Mouse (Mus musculus) embryo, embryonic 11 days (tissue): ENCODE data around the gene Coq8a.
A peak's percentile ranks its signal among the peaks of the same experiment; 100 is the strongest.

ENCODE experiments used
- DNase-seq: peaks from one replicate; pipeline ENCODE4 v3.0.0-alpha.2; 2015

Gene Coq8a

GRCm38 (mm10) chr1:180196508-180196907 is 2.9 kb downstream of the Coq8a start:
- DNase-seq = no peak

GRCm38 (mm10) chr1:180195703-180196381 is 3.6 kb downstream of the Coq8a start:
- DNase-seq = peak; percentile 97

- DNase-seq = peak; percentile 44
Measured at GRCm38 (mm10) chr1:180194781-180195471, 4.5 kb downstream of the Coq8a start.

GRCm38 (mm10) chr1:180194048-180194447 is 5.4 kb downstream of the Coq8a start:
- no peak for DNase-seq

- no peak for DNase-seq
Measured at GRCm38 (mm10) chr1:180193391-180193935, 5.9 kb downstream of the Coq8a start.

- DNase-seq = no peak
Measured at GRCm38 (mm10) chr1:180192866-180193265, 6.5 kb downstream of the Coq8a start.

GRCm38 (mm10) chr1:180191651-180192220 is 7.7 kb downstream of the Coq8a start:
- DNase-seq = no peak

DNA sequence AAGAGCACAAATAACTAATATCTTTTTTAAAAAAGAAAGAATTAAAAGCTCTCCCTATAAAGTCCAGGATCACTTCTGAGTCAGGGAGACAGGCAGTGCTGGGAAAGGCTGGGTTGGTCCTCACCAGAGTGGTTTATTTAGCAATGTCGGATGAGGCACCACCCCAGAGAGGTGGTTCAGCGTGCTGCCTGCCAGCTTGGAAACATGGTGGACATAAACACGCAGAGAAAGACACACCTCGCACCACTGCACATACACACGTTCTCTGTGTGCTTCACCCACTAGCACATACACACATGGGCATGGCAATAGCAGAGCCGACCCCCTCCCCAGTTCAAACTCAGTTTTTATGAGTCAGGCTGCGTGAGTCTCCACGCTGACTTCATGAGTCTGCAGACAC is 8.3 kb downstream of the Coq8a start:
- DNase-seq = no peak

DNA sequence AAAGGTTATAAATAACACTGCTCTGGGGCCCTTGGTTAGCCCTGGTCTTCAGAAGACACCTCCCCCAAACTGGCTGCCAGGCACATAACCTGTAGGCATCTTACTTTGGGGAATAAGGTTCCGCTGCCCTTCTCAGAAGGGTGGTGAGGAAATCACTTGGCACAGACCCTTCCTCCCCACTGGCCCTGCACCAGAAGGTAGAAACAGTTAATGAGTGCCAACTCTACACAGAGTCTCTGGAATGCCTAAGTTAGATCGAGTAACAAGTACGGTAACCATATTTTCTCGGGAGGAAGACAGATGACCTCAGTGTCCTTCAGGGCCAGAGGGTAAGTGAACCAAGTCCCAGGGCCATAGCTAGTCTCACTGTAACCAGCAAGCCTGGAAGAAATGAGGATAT is 10.5 kb downstream of the Coq8a start:
- DNase-seq = no peak

DNA sequence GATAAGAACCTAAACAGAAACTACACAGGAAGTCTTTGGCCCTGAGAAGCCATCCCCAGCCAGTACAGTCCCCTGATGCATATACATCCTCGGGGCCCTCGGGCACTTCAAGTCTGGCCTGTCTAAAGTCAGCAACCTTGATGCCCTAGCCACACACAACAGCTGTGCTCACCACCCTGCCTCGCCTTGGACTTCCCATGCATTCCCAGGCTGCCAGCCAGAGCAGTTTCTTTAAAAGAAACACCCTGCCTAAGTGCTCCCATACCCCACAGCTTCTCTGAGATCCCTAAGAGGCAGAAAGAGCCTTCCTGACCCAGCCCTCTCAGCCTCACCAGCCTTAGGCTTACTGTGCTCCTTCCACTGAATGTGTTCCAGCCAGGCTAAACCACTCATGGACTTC is 13.0 kb downstream of the Coq8a start:
- DNase-seq = no peak

- DNase-seq = no peak
Measured at GRCm38 (mm10) chr1:180185877-180186276, 13.5 kb downstream of the Coq8a start.

DNA sequence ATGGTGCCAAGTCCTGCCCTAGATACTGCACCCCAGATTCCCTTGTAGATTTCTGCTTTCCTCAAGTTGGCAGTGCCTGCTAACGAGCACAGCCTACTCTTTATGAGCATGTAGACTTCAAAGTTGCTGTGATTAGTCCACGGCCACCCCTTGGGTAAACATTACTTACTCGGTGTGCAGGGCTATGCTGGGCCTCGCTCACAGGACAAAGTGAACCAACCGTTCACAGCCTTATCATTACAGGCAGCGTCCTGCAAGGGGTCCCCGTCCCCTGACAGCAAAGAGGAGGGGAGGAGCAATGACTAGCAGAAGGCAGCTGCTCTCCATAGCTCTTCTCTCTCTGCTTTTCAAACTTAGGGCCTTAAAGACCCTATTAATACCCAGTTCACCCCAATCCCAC is 14.6 kb downstream of the Coq8a start:
- DNase-seq = no peak

DNA sequence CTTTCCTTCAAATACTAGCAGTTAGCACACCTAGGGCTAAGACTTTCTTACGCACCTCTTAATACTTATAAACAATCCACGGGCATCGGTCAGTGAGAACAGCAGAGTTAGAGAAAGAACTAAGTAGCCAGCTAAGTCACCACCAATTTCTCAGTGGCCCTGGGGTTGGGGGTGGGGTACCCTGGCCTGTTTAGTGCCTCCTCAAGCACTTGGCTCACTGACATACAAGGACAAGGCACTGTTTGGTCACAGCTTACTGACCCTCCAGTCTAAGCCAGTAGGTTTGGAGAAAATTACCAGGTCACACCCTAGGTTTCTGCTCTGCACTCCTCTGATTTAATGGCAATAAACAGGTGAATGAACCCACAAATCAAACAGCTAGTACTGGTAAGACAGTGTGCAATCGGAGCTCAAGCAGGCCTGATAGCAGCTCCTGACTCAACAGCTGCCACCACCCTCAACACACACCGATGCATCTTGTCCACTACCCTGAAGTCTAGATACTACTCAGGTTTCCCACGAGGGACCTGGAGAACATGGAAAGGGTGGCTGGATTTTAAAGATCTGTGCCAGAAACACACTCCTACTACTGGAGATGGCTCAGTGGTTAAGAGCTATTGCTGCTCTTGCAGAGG is 15.8 kb downstream of the Coq8a start:
- no peak for DNase-seq

- no peak for DNase-seq
Measured at GRCm38 (mm10) chr1:180182731-180183130, 16.7 kb downstream of the Coq8a start.

- DNase-seq = no peak
Measured at GRCm38 (mm10) chr1:180181966-180182319, 17.5 kb downstream of the Coq8a start.

- DNase-seq = no peak
Measured at GRCm38 (mm10) chr1:180181304-180181965, 18.0 kb downstream of the Coq8a start.

DNA sequence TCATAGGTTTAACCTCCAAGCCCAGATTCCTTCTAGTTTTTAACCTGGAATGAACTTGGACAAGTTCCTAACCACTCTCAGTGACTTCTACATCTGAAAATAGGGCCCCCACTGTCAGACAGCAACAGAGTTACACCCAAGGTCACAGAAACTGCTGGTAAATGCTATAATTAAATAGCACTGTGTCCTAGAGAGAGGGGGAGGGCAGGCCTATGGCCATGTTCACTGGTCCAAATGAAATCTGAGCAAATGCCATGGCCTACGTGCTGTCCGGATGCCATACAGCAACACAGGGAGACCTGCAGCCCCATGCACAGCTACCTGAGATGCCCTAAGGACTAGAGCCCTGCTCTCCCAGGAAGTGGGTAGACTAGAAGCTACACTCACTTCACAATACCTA is 19.6 kb downstream of the Coq8a start:
- no peak for DNase-seq

GRCm38 (mm10) chr1:180179100-180179499 is 20.3 kb downstream of the Coq8a start:
- DNase-seq = no peak

DNA sequence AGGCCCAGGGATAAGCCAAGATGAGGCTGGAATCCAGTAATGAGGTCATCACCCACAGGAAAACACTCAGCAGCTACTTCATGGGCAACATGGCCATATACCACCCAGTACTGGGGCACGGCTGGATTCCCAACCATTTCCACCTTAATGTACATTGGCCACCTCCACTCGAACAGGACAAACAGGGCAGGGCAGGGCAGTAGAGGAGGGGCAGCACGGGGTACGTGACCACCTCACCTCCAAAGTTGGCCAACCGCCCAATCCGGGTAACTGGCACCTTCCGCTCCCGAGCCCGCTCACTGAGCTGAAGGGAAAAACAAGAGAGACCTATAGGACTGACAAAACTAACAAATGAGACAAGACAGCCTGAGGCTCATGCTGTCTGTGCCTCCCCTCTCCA is 21.1 kb downstream of the Coq8a start:
- no peak for DNase-seq

- DNase-seq = no peak
Measured at GRCm38 (mm10) chr1:180176784-180177183, 22.6 kb downstream of the Coq8a start.

DNA sequence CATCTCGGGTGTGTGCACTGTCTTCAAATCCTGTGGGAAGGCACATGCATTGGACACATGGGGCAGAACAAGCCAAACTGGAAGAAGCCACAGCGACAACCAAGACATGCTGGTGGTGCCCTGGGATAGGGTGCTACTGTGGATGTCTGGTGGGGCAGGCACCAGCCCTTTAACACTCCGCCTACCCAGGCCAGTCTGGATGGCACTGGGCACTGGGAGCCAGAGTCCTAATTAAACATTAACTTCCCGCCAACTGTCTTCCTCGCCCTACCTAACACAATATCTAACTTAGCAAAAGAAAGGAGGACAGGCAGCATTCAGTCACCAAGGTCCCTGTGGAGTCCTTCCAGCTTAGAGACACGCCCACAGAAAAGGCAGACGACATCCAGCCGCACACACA is 23.8 kb downstream of the Coq8a start:
- DNase-seq = no peak

- DNase-seq = peak; percentile 66
Measured at GRCm38 (mm10) chr1:180175167-180175566, 24.2 kb downstream of the Coq8a start.

DNA sequence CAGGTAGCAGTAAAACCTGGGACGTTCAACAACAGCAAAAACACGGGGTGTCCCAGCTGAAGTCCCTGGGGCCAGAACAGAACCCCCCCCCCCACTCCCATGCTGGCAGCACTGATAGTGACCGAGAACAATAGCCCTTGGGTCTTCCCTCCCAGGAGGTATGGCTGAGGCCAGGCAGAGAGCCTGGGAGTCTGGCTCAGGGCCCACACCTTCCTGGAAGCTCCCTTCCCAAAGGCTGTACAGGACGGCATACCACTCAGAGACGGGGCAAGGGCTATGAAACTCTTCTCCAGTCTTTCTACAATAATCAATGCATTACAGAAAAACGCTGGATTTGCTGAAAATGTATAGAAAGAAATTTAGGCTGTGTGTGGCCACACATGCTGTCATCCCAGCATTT is 24.7 kb downstream of the Coq8a start:
- no peak for DNase-seq
